Mouse (Mus musculus) kidney, postnatal 25 days (tissue): Measurements from ENCODE around the gene Mup2.
"Not testable (repeated sequence)": the region's sequence is repeated elsewhere in the genome, so short reads cannot be mapped to it uniquely, and the experiment has no call there.

Experiments
- DNase-seq, 2 experiments: peaks; one replicate each; pipeline ENCODE4 v3.0.0; 2021; ENCODE audit warnings: mixed read lengths in 2 of 2

The Mup2 gene

DNA sequence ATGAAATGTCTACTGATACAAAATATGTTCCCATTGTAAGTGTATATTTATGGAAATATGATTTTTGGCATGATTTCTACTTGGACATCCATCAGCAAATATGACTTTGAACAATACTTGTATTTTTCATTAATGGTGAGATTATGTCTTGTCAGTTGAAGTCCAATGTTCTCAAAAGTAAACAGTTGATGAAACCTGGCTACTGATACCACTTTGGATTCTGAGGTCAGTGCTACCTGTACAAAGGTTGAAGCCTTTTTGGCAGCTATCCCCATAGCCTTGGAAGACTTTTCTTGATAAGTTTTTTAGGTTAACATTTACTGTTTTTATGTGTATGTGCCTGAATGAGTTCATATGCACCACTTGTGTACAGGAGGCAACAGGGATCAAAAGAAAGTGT lies at the start of gene Mup2:
Gene Mup2, minus strand, starts transcription at position 101 of the 400 bp plus-strand sequence.
- not testable (repeated sequence) for DNase-seq
